Mouse (Mus musculus) urinary bladder, postnatal 14 days (tissue): ENCODE data around the gene Il11.
"Not testable (repeated sequence)": the region's sequence is repeated elsewhere in the genome, so short reads cannot be mapped to it uniquely, and the experiment has no call there.

Experiments used
- DNase-seq: peaks from one replicate; pipeline ENCODE4 v3.0.0; 2021; ENCODE audit warnings: low spot score

Il11 gene

DNA sequence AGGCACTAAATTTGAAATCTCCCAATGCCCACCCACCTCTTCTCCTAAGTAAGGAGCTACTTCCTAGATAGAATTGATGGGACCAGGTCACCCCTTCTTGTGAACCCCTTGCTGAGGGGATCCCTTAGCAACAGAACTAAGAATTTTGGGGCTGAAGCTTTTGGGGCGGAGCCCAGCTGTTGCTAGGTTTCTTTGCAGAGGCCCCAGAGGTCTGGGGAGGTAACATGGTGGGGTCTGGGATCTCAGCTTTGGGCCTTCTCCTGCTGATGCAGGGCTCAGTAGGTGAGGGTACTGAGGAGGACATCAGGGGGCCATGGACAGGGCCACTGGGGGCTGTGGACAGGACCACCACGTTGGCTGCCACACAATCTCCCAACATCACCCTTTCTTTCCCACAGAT lies at the start of gene Il11, which contains the start of gene Tmem190:
TSS of gene Il11 (minus strand) at position 101 of the 400 bp plus-strand sequence.
TSS of gene Tmem190 (plus strand) at position 179 of the 400 bp plus-strand sequence.
- DNase-seq = no peak

DNA sequence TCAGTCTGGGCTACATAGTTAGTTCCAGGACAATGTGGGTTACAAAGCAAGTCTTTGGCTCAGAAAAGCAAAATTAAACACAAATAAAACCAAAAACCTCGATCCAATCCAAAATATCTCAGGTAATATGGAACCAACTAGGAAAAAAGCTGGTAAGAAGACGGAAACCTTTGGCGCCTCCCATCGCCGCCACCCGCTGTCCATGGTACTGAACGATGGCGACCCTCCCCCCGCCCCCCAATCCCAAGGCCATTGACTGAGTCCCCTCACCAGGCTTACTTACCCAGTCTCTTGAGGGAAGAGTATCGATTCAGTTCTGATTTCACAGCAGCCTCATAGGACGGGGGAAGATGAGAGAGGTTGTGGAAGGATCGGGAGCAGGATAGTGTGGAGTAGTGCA lies 47.8 kb upstream of the Il11 start:
- no peak for DNase-seq

DNA sequence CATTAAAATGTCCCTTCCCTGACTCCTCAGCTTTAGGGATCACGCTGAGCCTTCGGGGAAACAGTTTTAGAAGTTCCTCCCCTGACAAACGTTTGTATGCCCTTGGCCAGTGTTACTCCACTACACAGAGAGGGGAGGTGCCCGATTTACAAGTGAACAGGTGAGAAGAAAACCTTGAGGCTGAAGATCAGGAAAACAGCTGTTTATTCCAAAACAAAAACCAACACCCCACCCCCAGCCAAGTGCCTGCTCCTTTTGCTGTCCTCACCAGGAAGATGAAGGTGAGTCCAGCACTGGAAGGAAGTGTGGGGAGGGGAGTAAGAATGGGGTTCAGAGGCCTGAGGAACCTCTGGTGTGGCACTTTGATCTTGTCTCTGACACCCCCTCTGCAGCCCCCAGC lies 42.7 kb upstream of the Il11 start:
- DNase-seq = no peak

DNA sequence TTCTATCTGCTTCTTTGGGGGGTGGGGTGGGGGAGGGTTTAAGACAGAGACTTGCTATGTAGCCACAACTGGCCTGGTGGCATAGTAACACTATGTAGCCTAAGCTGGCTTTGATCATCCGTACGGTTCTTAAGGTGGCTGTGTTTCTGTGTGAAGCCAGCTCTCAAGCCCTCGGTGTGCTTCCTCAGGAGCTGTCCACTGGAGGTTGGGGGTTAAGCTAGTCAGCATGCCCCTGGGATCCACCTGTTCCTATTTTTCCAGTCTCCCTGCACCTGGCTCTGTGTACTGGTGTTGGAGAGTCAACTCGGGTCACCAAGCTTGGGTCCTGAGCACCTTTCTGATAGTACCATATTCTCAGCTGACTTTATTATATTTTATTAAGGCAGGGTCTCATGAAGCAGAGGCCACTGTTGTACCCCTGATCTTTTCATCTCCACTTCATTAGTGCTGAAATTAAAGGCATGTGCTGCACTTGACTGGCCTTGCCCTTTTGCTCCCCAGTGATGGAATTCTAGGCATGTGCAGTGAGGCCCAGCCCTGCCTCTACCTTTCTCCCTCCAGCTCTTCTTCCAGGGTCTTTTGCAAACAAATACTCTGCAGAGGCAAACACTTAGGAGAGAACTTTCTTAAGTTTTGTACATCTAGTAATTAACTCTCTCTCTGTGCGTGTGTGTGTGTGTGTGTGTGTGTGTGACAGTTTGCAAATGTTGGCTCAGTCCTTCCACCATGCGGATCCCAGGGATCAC lies 39.7 kb upstream of the Il11 start:
- no peak for DNase-seq

GRCm38 (mm10) chr7:4821690-4822089 lies 39.0 kb upstream of the Il11 start:
- DNase-seq = no peak

GRCm38 (mm10) chr7:4820925-4821324 lies 38.3 kb upstream of the Il11 start:
- DNase-seq = not testable (repeated sequence)

- DNase-seq = no peak
Measured at GRCm38 (mm10) chr7:4816559-4816958, 33.9 kb upstream of the Il11 start.

GRCm38 (mm10) chr7:4813105-4813791 lies 30.6 kb upstream of the Il11 start:
- no peak for DNase-seq

GRCm38 (mm10) chr7:4812303-4813104 lies 29.8 kb upstream of the Il11 start, which contains the start of gene Ube2s:
Gene Ube2s, minus strand, starts transcription at chr7:4812590.
- DNase-seq = peak; percentile 98

GRCm38 (mm10) chr7:4811842-4812302 lies 29.2 kb upstream of the Il11 start:
- DNase-seq = peak; percentile 36

- DNase-seq = not testable (repeated sequence)
Measured at GRCm38 (mm10) chr7:4811131-4811530, 28.5 kb upstream of the Il11 start.

DNA sequence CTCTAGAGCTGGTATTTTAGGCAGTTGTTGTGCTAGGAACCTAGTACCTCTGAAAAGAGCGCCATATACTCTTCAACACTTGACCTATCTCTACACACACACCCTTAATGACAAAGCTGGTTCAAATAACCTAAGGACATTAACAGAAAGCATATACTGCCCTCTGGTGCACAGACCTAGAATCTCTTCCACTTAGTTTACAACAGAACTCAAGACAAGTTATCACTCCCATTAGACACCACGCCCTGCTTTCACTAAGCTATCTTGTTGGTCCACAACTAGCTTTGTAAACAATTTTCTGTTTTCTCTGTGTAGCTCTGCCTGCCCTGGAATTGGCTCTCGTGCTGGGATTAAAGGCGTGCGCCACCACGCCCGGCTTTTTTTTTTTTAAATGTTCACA lies 24.1 kb upstream of the Il11 start:
- no peak for DNase-seq

DNA sequence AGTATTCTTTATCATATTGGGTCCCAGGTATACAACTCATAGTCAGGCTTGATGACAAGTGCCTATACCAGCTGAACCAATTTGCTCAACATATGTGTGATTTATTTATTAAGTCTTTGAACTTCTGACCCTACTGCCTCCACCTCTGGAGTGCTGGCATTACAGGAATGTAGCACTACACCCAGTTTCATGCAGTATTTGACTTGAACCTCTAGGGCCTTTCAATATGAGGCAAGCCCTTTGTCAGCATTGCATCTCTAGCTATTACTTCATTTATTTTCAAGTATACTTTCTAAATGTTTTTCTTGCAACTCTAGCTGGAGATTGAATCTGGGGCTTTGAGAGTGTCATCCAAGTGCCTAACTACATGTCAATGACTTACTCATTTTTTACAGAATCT lies 19.6 kb upstream of the Il11 start:
- no peak for DNase-seq

DNA sequence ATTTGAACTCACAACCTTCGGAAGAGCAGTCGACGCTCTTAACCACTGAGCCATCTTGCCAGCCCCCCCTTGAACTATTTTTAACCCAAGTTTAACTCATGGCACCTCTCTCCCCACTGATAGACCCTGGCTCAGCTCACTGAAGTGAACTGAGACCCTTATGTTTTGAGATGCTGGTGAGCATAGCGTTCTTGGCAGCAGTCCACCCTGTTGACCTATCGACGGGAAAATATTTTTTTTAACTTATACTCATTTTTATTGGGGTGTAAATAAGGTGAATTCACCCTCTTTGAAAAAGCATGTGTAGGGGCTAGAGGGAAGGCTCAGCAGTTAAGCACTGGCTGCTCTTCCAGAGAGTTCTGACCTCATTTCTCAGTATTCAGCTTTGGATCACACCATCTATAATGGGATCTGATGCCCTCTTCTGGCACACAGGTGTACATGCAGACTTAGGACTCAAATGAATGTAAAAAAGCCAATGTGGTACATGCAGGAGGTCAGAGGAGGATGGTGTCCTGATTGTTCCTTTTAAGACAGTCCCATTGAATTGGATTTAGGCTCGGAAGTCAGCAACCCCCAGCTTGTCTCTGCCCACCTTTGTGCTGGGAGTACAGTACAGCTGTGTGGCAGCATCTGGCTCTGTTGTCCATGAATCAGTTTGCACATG lies 13.2 kb upstream of the Il11 start:
- no peak for DNase-seq

- DNase-seq = no peak
Measured at GRCm38 (mm10) chr7:4794631-4795168, 12.0 kb upstream of the Il11 start.

DNA sequence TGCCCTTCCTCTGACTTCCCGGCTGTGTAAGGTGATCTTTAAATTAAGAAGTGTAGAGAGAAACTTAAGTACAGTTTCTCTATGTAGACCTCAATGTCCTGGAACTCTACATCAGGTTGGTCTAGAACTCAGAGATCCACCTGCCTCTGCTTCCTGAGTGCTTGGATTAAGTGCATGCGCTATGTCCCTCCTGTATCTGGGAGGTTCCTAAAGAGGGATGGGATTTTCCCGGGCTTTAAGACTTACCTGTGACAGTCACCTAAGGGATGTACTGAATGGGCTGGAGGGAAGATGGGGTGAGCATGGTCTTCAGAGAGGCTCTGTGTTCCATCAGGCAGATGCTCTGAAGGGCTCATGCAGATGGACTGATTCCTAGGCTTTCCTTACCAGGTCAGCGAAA lies 11.0 kb upstream of the Il11 start:
- DNase-seq = no peak

DNA sequence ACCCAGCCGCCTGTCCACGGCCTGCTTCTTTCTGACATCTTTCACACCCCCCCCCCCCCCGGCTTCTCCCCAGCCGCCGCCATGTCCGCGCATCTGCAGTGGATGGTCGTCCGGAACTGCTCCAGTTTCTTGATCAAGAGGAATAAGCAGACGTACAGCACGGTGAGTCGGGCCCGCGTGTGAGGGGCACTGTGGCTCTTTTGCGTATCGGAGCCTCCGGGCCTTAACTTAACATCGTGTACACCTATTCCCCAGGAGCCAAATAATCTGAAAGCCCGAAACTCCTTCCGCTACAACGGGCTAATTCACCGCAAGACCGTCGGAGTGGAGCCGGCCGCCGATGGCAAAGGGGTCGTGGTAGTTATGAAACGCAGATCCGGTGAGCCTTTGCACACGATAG lies 10.6 kb upstream of the Il11 start:
- not testable (repeated sequence) for DNase-seq

- peak; percentile 97 for DNase-seq
Measured at GRCm38 (mm10) chr7:4792278-4793212, 9.9 kb upstream of the Il11 start, which contains the start of gene Rpl28. Gene Rpl28, plus strand, starts transcription at chr7:4792874.

DNA sequence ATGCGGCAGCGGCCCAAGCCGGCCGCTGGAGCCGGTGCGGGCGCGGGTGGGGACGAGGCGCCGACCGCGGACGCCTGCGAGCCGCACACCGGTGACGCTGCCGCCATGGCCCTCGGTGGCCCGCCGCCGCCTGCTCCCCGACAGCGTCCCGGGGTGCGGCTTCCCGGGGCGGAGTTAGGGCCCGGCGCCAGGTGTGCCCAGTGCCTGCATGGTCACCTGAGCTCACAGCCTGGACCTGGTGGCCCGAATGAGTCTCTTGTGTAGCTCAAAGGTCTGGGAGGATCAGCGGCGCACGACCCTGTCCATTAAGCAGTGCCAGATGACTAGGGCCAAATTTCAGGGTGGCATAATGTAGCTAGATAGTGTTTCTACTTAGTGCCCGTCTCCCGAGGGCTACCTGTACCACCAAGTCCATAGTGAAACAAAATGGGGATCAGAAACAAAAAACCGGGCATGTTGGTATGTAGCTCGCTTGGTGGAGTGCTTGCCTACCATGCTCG lies 6.8 kb upstream of the Il11 start, which contains the start of gene Tmem238:
TSS of gene Tmem238 (minus strand) at position 221 of the 500 bp plus-strand sequence.
- peak; percentile 82 for DNase-seq
